8 mouse cellular contexts compared by ENCODE assay signal in genomic region chr9:47708299-47708698, GRCm38 (mm10).
DNase-seq lines count a peak whose midpoint lies in the region; ATAC-seq lines count a peak whose summit lies in the region.

No protein-coding gene starts in this region.

- H3K4me2 ChIP-seq in forebrain, embryonic 14.5 days (ENCODE audit: low read length), result no peak overlapping the region

- H3K9ac ChIP-seq in forebrain, embryonic 14.5 days (ENCODE audit: low read length), result no peak overlapping the region

- no peaks in the 10 kb centered on the region for H3K27me3 ChIP-seq in forebrain, embryonic 14.5 days (replicated peaks; ENCODE audit: control insufficient read depth, insufficient read depth, low read length)

- H3K4me3 ChIP-seq in forebrain, embryonic 14.5 days (ENCODE audit: low read depth, low read length), result no peak overlapping the region

- H3K36me3 ChIP-seq in forebrain, embryonic 14.5 days (ENCODE audit: control insufficient read depth, insufficient read depth, low read length), result no peaks in the 10 kb centered on the region

- H3K9me3 ChIP-seq in forebrain, embryonic 14.5 days (replicated peaks; ENCODE audit: control insufficient read depth, low read length), result no peaks in the 10 kb centered on the region

- peaks cover 20% of the 10 kb centered on the region for H3K4me1 ChIP-seq in forebrain, embryonic 14.5 days (ENCODE audit: control insufficient read depth, insufficient read depth, low read length)

- ATAC-seq in forebrain, embryonic 14.5 days, result peak; percentile 68
- ATAC-seq in hematopoietic stem cell, adult 5-6 weeks (replicated peaks in 1 of 2; ENCODE audit: insufficient read depth in 1 of 2, low FRiP score in 2 of 2, low TSS enrichment in 1 of 2, low read depth in 1 of 2, poor library complexity in 2 of 2, severe bottlenecking in 2 of 2), result peak; percentile 69 to 76

- H3K27ac ChIP-seq in forebrain, embryonic 14.5 days (ENCODE audit: low read depth, low read length), result no peak overlapping the region

- WGBS in forebrain, embryonic 14.5 days, result 23% methylated on average over 10 of the region's 10 CpGs

- DNase-seq in MEL-GATA-1-ER (ENCODE audit: extremely low read depth, low read depth), result peak; percentile 49
- DNase-seq in c-Kit-positive CD71-negative TER-119-negative erythroid progenitor cells, embryonic 14.5 days (ENCODE audit: low read depth), result peak; percentile 69
- DNase-seq in forebrain, embryonic 14.5 days (ENCODE audit: low spot score), result peak; percentile 92
- DNase-seq in layer of hippocampus, postnatal 10 days (ENCODE audit: low spot score in 2 of 2), result peak; percentile 83 to 86
- DNase-seq in lung, postnatal 4 days, result peak; percentile 68 to 82
- peak; percentile 91 for DNase-seq in retina, postnatal 1 day
- peak; percentile 36 for DNase-seq in urinary bladder, postnatal 10 days (ENCODE audit: low spot score)

Comparison
In these comparisons a context has a peak if more than half of its experiments do, and no peak if none do; other contexts are left out.
1. DNase-seq: peak in every context shown above with its lines; median percentile 92 in forebrain, embryonic 14.5 days; 91 in retina, postnatal 1 day; 84 in layer of hippocampus, postnatal 10 days; 75 in lung, postnatal 4 days; 69 in c-Kit-positive CD71-negative TER-119-negative erythroid progenitor cells, embryonic 14.5 days; 49 in MEL-GATA-1-ER; 36 in urinary bladder, postnatal 10 days.